Mouse (Mus musculus) embryonic facial prominence, embryonic 15.5 days (tissue): ENCODE data around the gene Sh3glb2. TPM values are rescaled to one million over a fixed set of nuclear protein-coding genes. Genes with fewer than 3 reads are reported as not detected.

Source experiments
- ATAC-seq: fragments of 200-750 bp; cut with Nextera tagmentation; 2 replicates; pipeline ENCODE4 v1.8.0; 2017; ENCODE audit warnings: low read depth, moderate TSS enrichment; ENCODE audit not compliant: insufficient number of reproducible peaks, low FRiP score, low TSS enrichment
- H3K27ac ChIP-seq: fragments of 300-500 bp; sonication (generic); replicated peaks from 2 replicates; pipeline ENCODE4 v1.5.1; 2015; ENCODE audit warnings: mild to moderate bottlenecking, inconsistent platforms
- H3K27me3 ChIP-seq: fragments of 300-500 bp; sonication (generic); 2 replicates; pipeline ENCODE4 v1.6.1; 2015; ENCODE audit warnings: inconsistent platforms
- H3K36me3 ChIP-seq: fragments of 300-500 bp; sonication (generic); 2 replicates; pipeline ENCODE4 v1.6.1; 2015; ENCODE audit warnings: mild to moderate bottlenecking, inconsistent platforms
- H3K4me1 ChIP-seq: fragments of 300-500 bp; sonication (generic); 2 replicates; pipeline ENCODE4 v1.6.1; 2015; ENCODE audit warnings: inconsistent platforms
- H3K4me2 ChIP-seq: fragments of 300-500 bp; sonication (generic); replicated peaks from 2 replicates; pipeline ENCODE4 v1.6.1; 2015; ENCODE audit warnings: mild to moderate bottlenecking, inconsistent platforms
- H3K4me3 ChIP-seq: fragments of 300-500 bp; sonication (generic); replicated peaks from 2 replicates; pipeline ENCODE4 v1.5.1; 2015; ENCODE audit warnings: mild to moderate bottlenecking, inconsistent platforms
- H3K9ac ChIP-seq: fragments of 300-500 bp; sonication (generic); 2 replicates; pipeline ENCODE4 v1.6.1; 2015; ENCODE audit warnings: inconsistent platforms
- H3K9me3 ChIP-seq: fragments of 300-500 bp; sonication (generic); replicated peaks from 2 replicates; pipeline ENCODE4 v1.6.1; 2016; ENCODE audit warnings: inconsistent platforms
- WGBS: fragments of 180-500 bp; shearing (Covaris S2); methylation state at CpG from one replicate; pipeline ENCODE4 v1.1.7; 2015; 5-methylcytosine and 5-hydroxymethylcytosine counted together
- polyA plus RNA-seq: library from polyadenylated mRNA; unstranded; fragments of >200 nt; fragmentation: Nextera tagmentation; extraction: Ambion mirVana; gene quantifications from 2 replicates; pipeline ENCODE4 v1.2.1, GENCODE M21; 2015

Gene Sh3glb2
- polyA plus RNA-seq, 1 experiment from 2014 or later = 114 TPM

DNA sequence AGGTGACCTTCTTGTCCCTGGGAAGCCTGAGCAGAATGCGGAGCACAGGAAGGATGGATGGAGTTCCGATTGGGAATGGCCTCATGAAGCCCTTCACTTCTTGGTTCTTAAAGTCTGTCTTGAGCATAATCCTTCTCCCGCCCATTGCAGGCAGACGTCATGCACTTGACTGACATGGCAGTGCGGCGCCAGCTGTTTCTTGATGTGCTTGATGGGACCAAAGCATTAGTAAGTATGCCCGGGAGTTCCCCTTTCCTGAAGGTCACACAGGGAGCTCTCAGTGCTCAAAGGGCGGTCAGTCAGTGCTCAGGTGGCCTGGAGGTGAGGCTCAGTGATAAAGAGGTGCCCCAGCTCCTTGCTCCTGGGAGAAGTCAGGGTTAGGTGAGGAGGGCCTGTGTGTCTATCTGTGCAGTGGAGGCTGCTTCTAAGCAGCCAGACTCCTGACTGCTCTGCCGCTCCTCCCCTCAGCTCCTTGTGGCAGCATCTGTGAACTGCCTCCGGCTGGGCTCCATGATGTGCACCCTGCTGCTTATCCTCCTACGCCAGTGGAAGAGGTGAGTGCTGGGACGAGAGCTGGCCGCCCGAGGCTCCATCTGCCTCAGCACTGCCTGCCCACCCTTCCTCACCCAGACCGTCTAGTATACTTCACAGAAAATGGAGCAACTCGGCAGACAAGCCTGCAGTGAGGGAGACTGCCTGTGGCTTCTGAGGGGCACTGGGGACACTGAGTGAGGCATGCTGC is 22.8 kb downstream of the Sh3glb2 start:
- no peak overlapping the region for H3K9ac ChIP-seq
- H3K36me3 ChIP-seq = peaks cover 97% of the 10 kb centered on the region
- no peaks in the 10 kb centered on the region for H3K4me1 ChIP-seq
- H3K9me3 ChIP-seq = no peaks in the 10 kb centered on the region
- no peak overlapping the region for H3K27ac ChIP-seq
- no peak overlapping the region for H3K4me2 ChIP-seq
- no peak overlapping the region for H3K4me3 ChIP-seq
- no peaks in the 10 kb centered on the region for H3K27me3 ChIP-seq
- ATAC-seq = no peak
- 81% methylated on average over 16 of the region's 16 CpGs for WGBS

DNA sequence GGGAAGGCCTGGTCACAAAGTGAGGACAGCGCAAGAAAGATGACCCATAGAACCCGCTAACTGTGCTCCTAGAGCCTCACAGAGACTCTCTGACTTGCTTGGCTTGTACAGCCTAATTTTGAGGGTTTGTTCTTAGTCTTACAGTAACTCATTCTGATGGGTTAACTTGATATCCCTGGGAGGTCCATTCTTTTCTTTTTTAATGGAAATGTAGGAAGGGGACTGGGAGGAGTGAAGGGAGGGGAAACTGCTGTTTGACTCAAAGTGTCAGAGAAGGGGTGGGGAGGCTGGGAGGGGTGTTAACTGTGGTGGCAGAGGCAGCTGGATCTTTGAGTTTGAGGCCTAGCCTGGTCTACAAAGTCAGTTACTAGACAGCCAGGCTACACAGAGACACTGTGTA is 23.8 kb downstream of the Sh3glb2 start:
- no peak overlapping the region for H3K4me2 ChIP-seq
- H3K27ac ChIP-seq = no peak overlapping the region
- ATAC-seq = no peak
- H3K4me3 ChIP-seq = no peak overlapping the region
- 96% methylated on average over 2 of the region's 2 CpGs for WGBS
- peaks cover 97% of the 10 kb centered on the region for H3K36me3 ChIP-seq
- H3K27me3 ChIP-seq = no peaks in the 10 kb centered on the region
- no peaks in the 10 kb centered on the region for H3K9me3 ChIP-seq
- H3K4me1 ChIP-seq = no peaks in the 10 kb centered on the region
- H3K9ac ChIP-seq = no peak overlapping the region

DNA sequence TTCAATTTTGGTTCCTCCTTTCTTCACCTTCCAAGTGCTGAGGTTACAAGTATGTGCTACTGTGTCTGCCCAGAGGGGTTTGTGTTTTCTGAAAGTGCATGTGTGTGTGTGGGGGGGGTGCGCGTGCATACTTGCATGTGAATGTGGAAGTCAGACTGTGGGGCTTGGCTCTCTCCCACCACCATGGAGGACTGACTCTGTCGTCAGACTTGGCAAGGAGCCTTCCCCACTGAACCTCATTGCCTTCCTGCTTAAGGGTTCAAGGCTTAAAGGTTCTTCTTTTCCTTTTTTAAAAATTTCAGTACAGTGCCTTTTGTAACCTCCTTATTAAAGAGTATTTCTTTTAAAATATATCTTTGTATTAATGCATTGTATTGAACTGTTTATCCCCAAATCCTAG is 30.3 kb downstream of the Sh3glb2 start:
- WGBS = 91% methylated on average over 3 of the region's 3 CpGs

DNA sequence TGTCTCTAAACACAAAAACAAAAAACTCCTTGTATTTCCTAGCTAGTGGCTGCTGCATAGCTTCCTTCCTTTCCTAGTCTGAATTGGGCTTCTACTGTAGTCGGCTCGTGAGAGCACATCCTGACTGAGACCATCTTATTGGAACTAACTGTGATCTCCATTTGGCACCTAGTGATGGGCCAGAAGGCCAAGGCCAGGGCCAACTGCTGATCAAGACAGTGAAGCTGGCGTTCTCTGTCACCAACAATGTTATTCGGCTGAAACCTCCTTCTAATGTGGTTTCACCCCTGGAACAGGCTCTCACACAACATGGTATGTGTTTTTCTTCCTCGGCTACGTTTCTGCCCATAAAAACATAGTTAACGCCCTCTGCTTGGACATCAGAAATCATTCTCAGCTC is 31.9 kb downstream of the Sh3glb2 start:
- H3K4me3 ChIP-seq = no peak overlapping the region
- H3K27me3 ChIP-seq = no peaks in the 10 kb centered on the region
- no peak overlapping the region for H3K27ac ChIP-seq
- no peak overlapping the region for H3K4me2 ChIP-seq
- no peaks in the 10 kb centered on the region for H3K9me3 ChIP-seq
- WGBS = 89% methylated on average over 7 of the region's 7 CpGs
- no peak for ATAC-seq
- no peaks in the 10 kb centered on the region for H3K4me1 ChIP-seq
- peaks cover 95% of the 10 kb centered on the region for H3K36me3 ChIP-seq
- H3K9ac ChIP-seq = no peak overlapping the region

More for the DNA sequence above, 30.3 kb downstream of the Sh3glb2 start:
- Histone ChIP-seq H3K9ac (no peak overlapping the region), H3K36me3 (peaks cover 95% of the 10 kb centered on the region), H3K4me2 (no peak overlapping the region), H3K4me3 (no peak overlapping the region), H3K27ac (no peak overlapping the region), H3K4me1 (no peaks in the 10 kb centered on the region), H3K9me3 (no peaks in the 10 kb centered on the region), H3K27me3 (no peaks in the 10 kb centered on the region)
- no peak for ATAC-seq

DNA sequence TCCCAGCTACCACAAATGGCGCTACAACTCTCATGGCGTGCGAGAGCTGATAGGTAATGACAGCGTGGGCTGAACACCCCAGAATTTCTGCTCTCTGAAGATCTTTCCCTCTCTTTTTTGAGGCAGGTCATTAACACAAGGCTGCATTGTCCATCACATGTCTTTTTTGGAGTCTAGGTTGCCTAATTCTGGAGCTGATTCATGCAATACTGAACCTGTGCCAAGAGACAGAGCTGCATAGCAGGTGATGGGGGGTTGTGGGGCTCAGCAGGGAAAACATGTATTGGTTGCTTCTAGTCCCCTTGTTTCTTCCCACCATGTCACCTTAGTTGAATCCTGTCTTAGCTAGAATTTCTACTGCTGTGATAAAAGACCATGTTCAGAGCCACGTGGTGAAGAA is 33.8 kb downstream of the Sh3glb2 start:
- Histone ChIP-seq H3K9ac (no peak overlapping the region), H3K9me3 (no peaks in the 10 kb centered on the region), H3K36me3 (peaks cover 95% of the 10 kb centered on the region), H3K4me2 (no peak overlapping the region), H3K4me1 (no peaks in the 10 kb centered on the region), H3K27ac (no peak overlapping the region), H3K4me3 (no peak overlapping the region), H3K27me3 (no peaks in the 10 kb centered on the region)
- WGBS = 88% methylated on average over 5 of the region's 5 CpGs
- no peak for ATAC-seq

DNA sequence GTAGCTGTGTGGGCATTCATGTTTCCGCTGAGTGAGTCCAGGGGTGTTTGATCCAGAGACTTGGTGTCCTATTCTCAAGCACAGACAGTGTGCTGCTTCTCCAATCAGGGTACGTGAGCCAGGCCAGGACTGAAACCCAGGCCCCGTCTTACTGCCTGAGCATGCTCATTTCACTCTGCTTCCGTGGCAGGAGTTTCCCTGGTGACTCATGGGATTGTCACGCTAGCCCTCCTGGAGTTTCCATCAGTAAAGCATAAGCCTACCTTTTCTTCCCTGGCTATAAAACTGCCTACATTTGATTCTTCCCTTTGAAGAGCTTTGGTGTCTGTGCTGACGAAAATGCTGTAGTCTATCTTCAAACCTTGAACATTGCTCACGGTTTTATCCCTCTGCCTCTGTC is 36.0 kb downstream of the Sh3glb2 start:
- no peak overlapping the region for H3K4me3 ChIP-seq
- H3K9me3 ChIP-seq = no peaks in the 10 kb centered on the region
- no peak overlapping the region for H3K9ac ChIP-seq
- H3K27me3 ChIP-seq = no peaks in the 10 kb centered on the region
- no peak for ATAC-seq
- H3K27ac ChIP-seq = no peak overlapping the region
- H3K4me1 ChIP-seq = no peaks in the 10 kb centered on the region
- WGBS = 90% methylated on average over 7 of the region's 7 CpGs
- peaks cover 92% of the 10 kb centered on the region for H3K36me3 ChIP-seq
- no peak overlapping the region for H3K4me2 ChIP-seq

DNA sequence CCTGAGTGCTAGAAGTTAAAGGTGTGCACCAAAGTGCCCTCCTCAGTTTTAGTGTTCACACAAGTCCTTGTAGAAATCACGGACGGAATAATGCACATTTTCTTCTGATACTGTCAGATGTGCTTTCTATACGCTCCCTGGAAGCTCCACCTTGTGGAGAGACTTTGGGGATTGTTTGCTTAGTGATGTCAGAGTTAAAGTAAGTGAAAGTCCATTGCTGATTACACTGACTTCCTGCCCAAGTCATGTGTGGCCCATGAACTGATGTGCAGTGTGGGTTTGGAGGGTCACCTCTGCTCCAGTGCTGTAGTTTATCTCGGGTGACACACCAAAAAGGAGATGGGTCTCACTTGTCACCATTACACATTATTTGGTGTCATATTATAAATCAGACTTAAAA is 39.9 kb downstream of the Sh3glb2 start:
- H3K27me3 ChIP-seq = no peaks in the 10 kb centered on the region
- H3K4me2 ChIP-seq = no peak overlapping the region
- no peak for ATAC-seq
- no peak overlapping the region for H3K27ac ChIP-seq
- H3K9me3 ChIP-seq = no peaks in the 10 kb centered on the region
- H3K4me1 ChIP-seq = no peaks in the 10 kb centered on the region
- no peak overlapping the region for H3K4me3 ChIP-seq
- 88% methylated on average over 4 of the region's 4 CpGs for WGBS
- H3K36me3 ChIP-seq = peaks cover 93% of the 10 kb centered on the region
- no peak overlapping the region for H3K9ac ChIP-seq

DNA sequence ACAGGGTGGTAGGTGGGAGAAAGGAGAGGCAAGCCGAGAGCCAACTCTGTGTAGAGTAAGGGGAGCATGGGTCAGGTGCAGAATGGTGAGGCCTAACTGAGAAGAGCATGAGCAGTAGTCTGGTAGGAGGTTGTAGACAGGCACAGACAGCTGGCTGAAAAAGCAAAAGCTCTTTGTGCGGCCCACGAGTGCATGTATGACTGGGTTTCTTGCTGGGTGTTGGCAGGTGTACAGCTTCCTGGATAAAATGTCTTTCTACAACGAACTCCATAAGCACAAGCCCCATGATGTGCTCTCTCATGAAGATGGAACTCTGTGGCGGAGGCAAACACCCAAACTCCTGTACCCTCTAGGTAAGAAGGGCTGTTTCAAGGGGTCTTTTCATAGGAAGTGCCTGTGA is 42.2 kb downstream of the Sh3glb2 start:
- H3K4me2 ChIP-seq = no peak overlapping the region
- ATAC-seq = no peak

DNA sequence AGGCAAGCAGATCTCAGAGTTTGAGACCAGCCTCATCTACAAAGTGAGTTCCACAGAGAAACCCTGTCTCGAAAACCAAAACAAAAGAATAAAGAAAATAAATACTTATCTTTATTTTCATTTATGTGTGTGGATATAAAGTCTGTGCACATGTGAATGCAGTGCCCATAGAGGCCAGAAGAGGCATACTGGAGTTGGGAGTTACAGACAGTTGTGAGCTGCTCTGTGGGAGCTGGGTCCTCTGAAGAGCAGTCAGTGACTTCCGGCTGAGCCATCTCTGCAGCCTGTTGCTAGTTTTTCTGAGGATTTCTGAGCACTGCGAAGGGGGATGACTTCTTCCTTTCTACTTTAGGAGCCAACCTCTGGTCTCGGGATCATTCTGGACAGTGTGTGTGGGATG is 43.0 kb downstream of the Sh3glb2 start:
- Histone ChIP-seq H3K4me2 (no peak overlapping the region), H3K9ac (no peak overlapping the region), H3K9me3 (no peaks in the 10 kb centered on the region), H3K4me1 (no peaks in the 10 kb centered on the region), H3K36me3 (peaks cover 87% of the 10 kb centered on the region), H3K27me3 (no peaks in the 10 kb centered on the region), H3K27ac (no peak overlapping the region), H3K4me3 (no peak overlapping the region)
- 92% methylated on average over 4 of the region's 4 CpGs for WGBS
- ATAC-seq = no peak

More for the DNA sequence above, 42.2 kb downstream of the Sh3glb2 start:
- H3K36me3 ChIP-seq = peaks cover 90% of the 10 kb centered on the region
- no peak overlapping the region for H3K4me3 ChIP-seq
- no peak overlapping the region for H3K27ac ChIP-seq
- WGBS = 88% methylated on average over 5 of the region's 5 CpGs
- no peak overlapping the region for H3K9ac ChIP-seq
- H3K4me1 ChIP-seq = no peaks in the 10 kb centered on the region
- H3K27me3 ChIP-seq = no peaks in the 10 kb centered on the region
- no peaks in the 10 kb centered on the region for H3K9me3 ChIP-seq

DNA sequence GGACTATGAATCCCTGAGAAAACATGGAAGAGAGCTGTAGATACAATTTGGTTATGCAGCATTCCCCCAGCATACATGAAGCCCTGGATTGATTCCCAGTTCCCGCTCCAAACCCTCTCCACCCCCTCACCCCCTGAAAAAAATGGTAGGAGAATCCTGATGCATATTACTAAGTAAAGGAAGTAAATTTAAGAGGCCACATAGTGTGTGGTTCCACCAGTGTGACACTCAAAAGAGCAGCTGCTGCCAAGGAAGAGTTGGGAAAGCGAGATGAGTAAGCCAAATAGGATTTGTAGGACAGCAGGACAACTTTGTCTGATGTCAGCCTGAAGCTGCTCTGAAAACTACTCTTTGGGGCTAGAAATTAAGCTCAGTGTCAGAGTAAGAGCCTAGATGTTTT is 47.7 kb downstream of the Sh3glb2 start:
- 91% methylated on average over 2 of the region's 2 CpGs for WGBS
- Histone ChIP-seq H3K9ac (no peak overlapping the region), H3K27me3 (no peaks in the 10 kb centered on the region), H3K4me1 (no peaks in the 10 kb centered on the region), H3K36me3 (peaks cover 91% of the 10 kb centered on the region), H3K4me3 (no peak overlapping the region), H3K27ac (no peak overlapping the region), H3K4me2 (no peak overlapping the region), H3K9me3 (no peaks in the 10 kb centered on the region)
- ATAC-seq = no peak

DNA sequence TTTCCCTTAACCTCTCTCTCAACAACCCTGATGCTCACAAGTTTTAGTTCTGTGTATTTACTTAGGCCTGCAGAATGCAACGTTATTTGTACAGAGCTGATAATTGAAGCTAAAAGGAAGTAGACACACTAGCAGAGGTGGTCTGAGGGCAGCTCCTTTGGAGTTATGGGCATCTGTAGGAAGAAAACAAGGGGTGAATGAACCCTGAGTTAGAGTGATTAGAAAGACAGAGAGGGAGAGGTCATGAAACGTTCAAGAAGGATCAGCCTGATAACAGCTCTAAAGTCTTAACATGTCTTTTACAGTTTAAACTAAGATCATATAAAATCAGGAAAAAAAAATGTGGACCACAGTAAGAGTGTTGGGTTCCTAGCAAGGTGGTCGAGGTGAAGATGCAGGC is 49.8 kb downstream of the Sh3glb2 start:
- no peak for ATAC-seq
- Histone ChIP-seq H3K4me3 (no peak overlapping the region), H3K36me3 (peaks cover 91% of the 10 kb centered on the region), H3K9ac (no peak overlapping the region), H3K27me3 (no peaks in the 10 kb centered on the region), H3K4me1 (no peaks in the 10 kb centered on the region), H3K9me3 (no peaks in the 10 kb centered on the region), H3K4me2 (no peak overlapping the region), H3K27ac (no peak overlapping the region)
- 90% methylated on average over 3 of the region's 3 CpGs for WGBS

DNA sequence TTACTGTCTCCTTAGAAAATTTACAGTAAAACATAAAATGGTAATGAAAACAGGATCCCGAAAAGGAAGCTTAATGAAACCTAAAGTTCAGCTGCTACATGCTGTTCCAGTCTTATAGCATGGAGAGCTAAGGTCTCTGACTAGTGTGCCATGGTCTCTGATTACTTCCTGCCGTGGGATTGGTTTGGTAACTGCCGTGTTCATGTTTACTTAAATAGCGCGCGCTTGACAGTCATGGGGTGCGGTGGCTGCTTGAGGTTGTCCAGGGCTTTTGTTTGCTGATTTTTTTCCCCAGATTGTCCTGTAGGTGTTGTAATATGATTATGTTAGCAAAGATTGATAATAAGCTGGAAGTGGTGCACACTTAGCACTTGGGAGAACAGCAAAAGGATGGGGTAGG is 53.0 kb downstream of the Sh3glb2 start:
- WGBS = 93% methylated on average over 7 of the region's 7 CpGs
- Histone ChIP-seq H3K4me2 (no peak overlapping the region), H3K4me1 (no peaks in the 10 kb centered on the region), H3K9ac (no peak overlapping the region), H3K27me3 (no peaks in the 10 kb centered on the region), H3K9me3 (no peaks in the 10 kb centered on the region), H3K4me3 (no peak overlapping the region), H3K27ac (no peak overlapping the region), H3K36me3 (peaks cover 97% of the 10 kb centered on the region)
- ATAC-seq = no peak
